Mouse (Mus musculus) ES-Bruce4 (cell line): ENCODE data around the gene Pex19. TPM values are rescaled to one million over a fixed set of nuclear protein-coding genes. Genes with fewer than 3 reads are reported as not detected.

Source experiments
- H3K27ac ChIP-seq: 2 replicates; pipeline ENCODE4 v1.5.1; 2012; ENCODE audit warnings: low read length, inconsistent platforms; ENCODE audit not compliant: insufficient read depth
- H3K27me3 ChIP-seq: 2 replicates; pipeline ENCODE4 v1.6.1; 2012; ENCODE audit warnings: mild to moderate bottlenecking, low read length, inconsistent platforms; ENCODE audit not compliant: control insufficient read depth, poor library complexity, insufficient read depth, severe bottlenecking
- H3K36me3 ChIP-seq: 2 replicates; pipeline ENCODE4 v1.6.1; 2012; ENCODE audit warnings: inconsistent platforms, mild to moderate bottlenecking, low read length, moderate library complexity; ENCODE audit not compliant: control insufficient read depth, poor library complexity, insufficient read depth, severe bottlenecking
- H3K4me1 ChIP-seq: one replicate; pipeline ENCODE4 v1.8.1; 2011; ENCODE audit warnings: low read length; ENCODE audit not compliant: control insufficient read depth, insufficient read depth
- H3K4me3 ChIP-seq: 2 replicates; pipeline ENCODE4 v1.5.1; 2011; ENCODE audit warnings: low read depth, mild to moderate bottlenecking, low read length
- H3K9ac ChIP-seq: 2 replicates; pipeline ENCODE4 v1.6.1; 2012; ENCODE audit warnings: low read depth, mild to moderate bottlenecking, inconsistent platforms; ENCODE audit not compliant: poor library complexity, severe bottlenecking
- H3K9me3 ChIP-seq: replicated peaks from 2 replicates; pipeline ENCODE4 v1.6.1; 2012; ENCODE audit warnings: mild to moderate bottlenecking, low read length, inconsistent platforms; ENCODE audit not compliant: control insufficient read depth, poor library complexity, insufficient read depth, severe bottlenecking
- CTCF ChIP-seq: IDR thresholded peaks from one replicate; pipeline ENCODE4 v1.8.1; 2011; ENCODE audit warnings: low read depth, low read length
- EP300 ChIP-seq: IDR thresholded peaks from 2 replicates; pipeline ENCODE4 v1.6.1; 2011; ENCODE audit warnings: low read depth, low read length; ENCODE audit not compliant: insufficient read depth
- POLR2A ChIP-seq: IDR thresholded peaks from one replicate; pipeline ENCODE4 v1.8.1; 2011; ENCODE audit warnings: low read length; ENCODE audit not compliant: insufficient read depth
- polyA plus RNA-seq: library from polyadenylated mRNA; stranded (reverse); fragments of >200 nt; gene quantifications from 2 replicates; pipeline ENCODE4 v1.2.4, GENCODE M21; 2011; ENCODE audit warnings: low read depth; ENCODE audit not compliant: missing spikeins, insufficient read depth, insufficient read length

The Pex19 gene
- polyA plus RNA-seq, 1 experiment: 83.8 TPM

DNA sequence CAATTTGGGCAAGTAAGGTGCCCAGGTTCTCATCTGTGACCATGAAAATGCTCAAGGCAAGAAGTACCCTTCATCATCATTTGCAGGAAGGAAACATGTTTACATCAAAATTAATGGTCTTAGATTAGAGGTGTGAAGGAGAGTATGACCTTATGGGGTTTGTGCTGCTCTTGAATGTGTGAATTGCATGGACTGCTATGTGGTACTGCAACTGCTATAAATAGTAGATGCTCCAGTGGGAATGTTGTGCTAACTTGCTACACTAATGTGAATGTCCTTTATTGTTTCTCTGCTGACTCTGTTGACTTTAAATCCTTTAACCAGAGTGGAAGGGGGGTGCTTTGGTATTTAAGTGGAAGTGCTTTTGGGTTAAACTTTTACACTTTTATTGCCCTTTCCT lies 32.3 kb upstream of the Pex19 start:
- Histone ChIP-seq H3K9ac (no peak overlapping the region), H3K27ac (no peak overlapping the region), H3K4me1 (no peaks in the 10 kb centered on the region), H3K36me3 (peaks cover 32% of the 10 kb centered on the region), H3K9me3 (no peaks in the 10 kb centered on the region), H3K4me3 (no peak overlapping the region), H3K27me3 (no peaks in the 10 kb centered on the region)
- TF ChIP-seq CTCF (no peak), POLR2A (no peak), EP300 (no peak)

DNA sequence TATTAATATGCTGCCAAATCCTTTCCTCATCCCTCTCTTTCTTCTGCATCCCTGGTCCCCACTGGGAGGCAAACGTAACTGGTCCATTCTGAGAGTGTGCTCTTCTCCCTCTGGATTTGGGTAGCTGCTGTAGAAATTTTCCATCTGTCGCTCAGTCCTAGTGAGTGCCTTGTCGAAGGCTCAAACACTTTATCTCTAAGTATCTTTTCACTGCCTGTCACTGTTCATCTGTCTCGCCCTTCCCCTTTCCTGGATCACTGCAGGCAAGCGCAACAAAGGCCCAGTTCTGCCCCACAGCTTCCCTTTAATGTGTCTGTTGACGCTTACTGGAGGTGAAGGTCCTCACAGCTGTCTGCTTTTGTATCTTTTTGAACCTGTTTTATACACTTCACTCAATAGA lies 31.4 kb upstream of the Pex19 start:
- TF ChIP-seq CTCF: no peak
- TF ChIP-seq POLR2A: no peak
- no peak for TF ChIP-seq EP300
- H3K9me3 ChIP-seq: no peaks in the 10 kb centered on the region
- H3K36me3 ChIP-seq: peaks cover 37% of the 10 kb centered on the region
- no peaks in the 10 kb centered on the region for H3K4me1 ChIP-seq
- H3K27ac ChIP-seq: no peak overlapping the region
- no peak overlapping the region for H3K4me3 ChIP-seq
- no peak overlapping the region for H3K9ac ChIP-seq
- no peaks in the 10 kb centered on the region for H3K27me3 ChIP-seq

DNA sequence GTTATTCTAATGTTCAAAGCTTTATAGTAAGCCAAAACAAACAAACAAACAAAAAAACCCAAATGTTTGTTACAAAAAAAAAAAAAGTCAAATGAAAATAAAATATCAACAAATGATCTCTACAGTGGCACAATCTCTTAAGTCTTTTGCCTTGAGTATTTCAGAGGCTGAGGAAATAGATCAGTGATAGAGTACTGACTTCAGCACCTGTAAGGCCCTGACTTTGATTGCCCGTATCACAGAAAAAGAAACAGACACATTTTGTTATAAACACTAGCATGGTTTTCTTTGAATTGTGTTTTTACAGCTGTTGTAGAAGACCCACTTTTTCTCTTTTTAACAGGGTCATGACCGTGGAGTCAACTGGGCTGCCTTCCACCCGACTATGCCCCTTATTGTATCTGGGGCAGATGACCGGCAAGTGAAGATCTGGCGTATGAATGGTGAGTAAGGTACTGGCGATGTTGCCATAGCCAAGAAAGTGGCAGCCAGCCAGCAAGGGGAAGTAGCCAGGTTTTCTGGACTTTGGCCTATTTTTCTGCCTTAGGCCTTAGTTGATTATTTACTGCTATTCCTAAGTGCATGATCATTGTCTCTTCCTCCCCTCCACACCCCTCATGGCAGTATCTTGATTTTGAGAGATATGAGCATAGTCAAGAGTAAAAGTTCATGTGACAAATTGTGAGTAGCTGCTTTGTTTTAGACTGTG lies 27.1 kb upstream of the Pex19 start:
- no peak overlapping the region for H3K27ac ChIP-seq
- H3K4me1 ChIP-seq: no peaks in the 10 kb centered on the region
- no peak overlapping the region for H3K9ac ChIP-seq
- H3K4me3 ChIP-seq: no peak overlapping the region
- H3K36me3 ChIP-seq: peaks cover 29% of the 10 kb centered on the region
- no peak for TF ChIP-seq EP300
- TF ChIP-seq CTCF: no peak
- TF ChIP-seq POLR2A: no peak
- H3K27me3 ChIP-seq: no peaks in the 10 kb centered on the region
- H3K9me3 ChIP-seq: no peaks in the 10 kb centered on the region

DNA sequence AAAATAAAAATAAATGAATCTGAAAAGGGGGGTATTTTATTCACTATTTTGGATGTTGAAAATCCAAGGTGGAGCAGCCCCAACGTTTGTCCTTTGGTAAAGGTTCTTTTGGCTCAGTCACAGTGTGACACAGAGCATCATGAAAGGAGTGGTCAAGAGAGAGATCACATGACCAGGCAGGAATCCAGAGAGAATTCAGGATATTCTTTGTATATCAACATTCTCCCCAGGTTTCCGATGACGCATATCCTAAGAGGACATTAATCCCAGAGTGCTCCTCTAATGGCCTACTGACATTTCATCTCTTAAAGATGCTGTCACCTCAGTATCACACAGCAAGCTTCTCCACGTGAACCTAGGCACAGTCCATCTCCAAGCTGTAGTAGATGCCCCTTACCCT lies 22.9 kb upstream of the Pex19 start:
- H3K9ac ChIP-seq: no peak overlapping the region
- no peaks in the 10 kb centered on the region for H3K4me1 ChIP-seq
- H3K4me3 ChIP-seq: no peak overlapping the region
- H3K27ac ChIP-seq: no peak overlapping the region
- H3K9me3 ChIP-seq: no peaks in the 10 kb centered on the region
- no peaks in the 10 kb centered on the region for H3K27me3 ChIP-seq
- peaks cover 29% of the 10 kb centered on the region for H3K36me3 ChIP-seq
- TF ChIP-seq POLR2A: no peak
- TF ChIP-seq CTCF: no peak
- no peak for TF ChIP-seq EP300

DNA sequence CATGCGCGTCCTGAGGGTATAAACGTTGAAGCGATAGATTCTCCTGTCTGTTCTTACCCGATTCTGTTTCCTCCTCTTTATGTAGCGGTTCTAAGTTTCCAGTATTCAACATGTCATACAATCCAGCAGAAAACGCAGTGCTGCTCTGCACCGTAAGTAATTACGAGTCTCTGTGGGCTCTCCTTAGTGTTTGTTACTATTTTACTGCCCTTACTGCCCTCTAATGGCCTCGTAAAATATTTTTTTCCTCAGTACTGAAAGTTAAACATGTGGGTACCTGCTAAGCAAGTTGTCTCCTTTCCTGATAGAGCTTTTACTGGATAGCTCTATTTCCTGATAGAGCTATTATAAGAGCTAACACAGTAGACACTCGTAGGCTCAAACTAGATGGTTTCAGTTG lies 21.5 kb upstream of the Pex19 start:
- TF ChIP-seq EP300 (no peak), CTCF (no peak), POLR2A (no peak)
- H3K27me3 ChIP-seq: no peaks in the 10 kb centered on the region
- peaks cover 35% of the 10 kb centered on the region for H3K36me3 ChIP-seq

DNA sequence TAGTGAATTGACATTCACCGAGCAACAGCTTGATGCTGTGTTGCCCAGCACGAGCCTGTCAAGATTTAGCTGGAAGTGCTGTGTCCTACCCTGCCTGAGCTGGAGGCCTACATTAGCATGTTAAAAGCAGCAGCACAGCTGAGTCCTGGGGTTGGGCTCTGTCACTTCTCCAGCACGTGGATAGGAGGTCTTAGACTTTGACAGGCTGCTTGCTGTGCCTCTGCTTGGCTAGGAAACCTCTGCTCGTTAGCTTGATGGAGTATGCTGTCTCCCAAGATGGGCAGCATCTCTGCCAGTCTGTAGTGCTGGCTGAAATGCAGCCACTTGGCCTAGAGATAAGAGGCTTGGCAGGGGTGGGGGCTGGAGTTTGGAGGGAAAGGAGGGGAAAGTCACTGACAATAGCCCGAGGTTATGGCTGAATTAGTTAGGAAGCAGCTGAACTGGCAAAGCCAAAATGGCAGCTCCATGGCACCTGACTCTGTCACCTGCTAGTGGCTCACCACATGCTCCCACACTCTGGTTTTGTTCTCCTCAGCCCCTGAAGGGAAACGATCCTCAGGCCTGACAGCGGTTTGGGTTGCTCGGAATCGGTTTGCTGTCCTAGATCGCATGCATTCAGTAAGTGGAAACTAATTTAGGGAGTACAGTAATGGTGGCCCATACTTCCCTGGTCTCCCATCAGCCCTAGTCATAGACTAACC lies 18.6 kb upstream of the Pex19 start:
- TF ChIP-seq CTCF: no peak
- Histone ChIP-seq H3K9me3 (no peaks in the 10 kb centered on the region), H3K4me3 (no peak overlapping the region), H3K4me1 (no peaks in the 10 kb centered on the region), H3K27me3 (no peaks in the 10 kb centered on the region), H3K36me3 (peaks cover 45% of the 10 kb centered on the region), H3K9ac (no peak overlapping the region), H3K27ac (no peak overlapping the region)

More for the DNA sequence above, 21.5 kb upstream of the Pex19 start:
- no peak overlapping the region for H3K4me3 ChIP-seq
- no peak overlapping the region for H3K27ac ChIP-seq
- no peaks in the 10 kb centered on the region for H3K9me3 ChIP-seq
- H3K9ac ChIP-seq: no peak overlapping the region
- H3K4me1 ChIP-seq: no peaks in the 10 kb centered on the region
